Mouse (Mus musculus) hindbrain, embryonic 13.5 days (tissue): Measurements from ENCODE around the gene Vdr. TPM values are rescaled to one million over a fixed set of nuclear protein-coding genes. Genes with fewer than 3 reads are reported as not detected.
"Not testable (repeated sequence)": the region's sequence is repeated elsewhere in the genome, so short reads cannot be mapped to it uniquely, and the experiment has no call there.

ENCODE experiments used
- ATAC-seq: fragments of 200-750 bp; cut with Nextera tagmentation; 2 replicates; pipeline ENCODE4 v1.8.0; 2017; ENCODE audit warnings: moderate TSS enrichment; ENCODE audit not compliant: low FRiP score
- H3K27ac ChIP-seq: fragments of 300-500 bp; sonication (generic); 2 replicates; pipeline ENCODE4 v1.5.1; 2015; ENCODE audit warnings: inconsistent platforms, mild to moderate bottlenecking, moderate library complexity
- H3K27me3 ChIP-seq: fragments of 300-500 bp; sonication (generic); 2 replicates; pipeline ENCODE4 v1.6.1; 2015; ENCODE audit warnings: mild to moderate bottlenecking, inconsistent platforms
- H3K36me3 ChIP-seq: fragments of 300-500 bp; sonication (generic); 2 replicates; pipeline ENCODE4 v1.6.1; 2015; ENCODE audit warnings: mild to moderate bottlenecking, inconsistent platforms
- H3K4me1 ChIP-seq: fragments of 300-500 bp; sonication (generic); replicated peaks from 2 replicates; pipeline ENCODE4 v1.6.1; 2015; ENCODE audit warnings: inconsistent platforms
- H3K4me2 ChIP-seq: fragments of 300-500 bp; sonication (generic); 2 replicates; pipeline ENCODE4 v1.6.1; 2015; ENCODE audit warnings: inconsistent platforms, mild to moderate bottlenecking, moderate library complexity
- H3K4me3 ChIP-seq: fragments of 300-500 bp; sonication (generic); 2 replicates; pipeline ENCODE4 v1.5.1; 2015; ENCODE audit warnings: mild to moderate bottlenecking, inconsistent platforms
- H3K9ac ChIP-seq: fragments of 300-500 bp; sonication (generic); 2 replicates; pipeline ENCODE4 v1.6.1; 2015; ENCODE audit warnings: mild to moderate bottlenecking, inconsistent platforms
- H3K9me3 ChIP-seq: fragments of 300-500 bp; sonication (generic); 2 replicates; pipeline ENCODE4 v1.6.1; 2016; ENCODE audit warnings: inconsistent platforms
- WGBS: fragments of 180-500 bp; shearing (Covaris S2); methylation state at CpG from one replicate; pipeline ENCODE4 v1.1.7; 2015; 5-methylcytosine and 5-hydroxymethylcytosine counted together
- polyA plus RNA-seq: library from polyadenylated mRNA; unstranded; fragments of >200 nt; fragmentation: Nextera tagmentation; extraction: Ambion mirVana; gene quantifications from 2 replicates; pipeline ENCODE4 v1.2.1, GENCODE M21; 2015

Vdr gene
- polyA plus RNA-seq, 1 experiment from 2014 or later, result 0.04 TPM

GRCm38 (mm10) chr15:97871055-97872030, 39.1 kb downstream of the Vdr start:
- H3K9ac ChIP-seq, result no peak overlapping the region
- H3K4me2 ChIP-seq, result no peak overlapping the region
- WGBS, result 82% methylated on average over 19 of the region's 19 CpGs
- H3K9me3 ChIP-seq, result peaks cover under 1% of the 10 kb centered on the region; the same call in 1 of the 2 replicates
- H3K4me1 ChIP-seq, result no peaks in the 10 kb centered on the region
- no peak overlapping the region for H3K4me3 ChIP-seq
- no peak for ATAC-seq
- no peaks in the 10 kb centered on the region for H3K27me3 ChIP-seq
- H3K27ac ChIP-seq, result no peak overlapping the region
- H3K36me3 ChIP-seq, result no peaks in the 10 kb centered on the region

DNA sequence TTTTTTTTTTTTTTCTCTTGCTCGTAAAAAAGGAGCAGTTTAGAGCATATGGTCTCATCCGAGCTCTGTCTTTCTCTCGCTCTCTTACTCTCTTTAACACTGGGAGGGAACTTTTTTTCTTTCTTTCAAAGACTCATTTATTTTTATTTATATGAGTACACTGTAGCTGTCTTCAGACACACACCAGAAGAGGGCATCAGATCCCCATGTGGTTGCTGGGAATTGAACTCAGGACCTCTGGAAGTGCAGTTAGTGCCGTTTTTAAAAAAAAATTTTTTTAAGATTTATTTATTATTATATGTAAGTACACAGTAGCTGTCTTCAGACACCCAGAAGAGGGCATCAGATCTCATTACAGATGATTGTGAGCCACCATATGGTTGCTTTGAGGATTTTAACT, 40.3 kb downstream of the Vdr start:
- H3K36me3 ChIP-seq, H3K4me3 ChIP-seq, ATAC-seq, H3K27me3 ChIP-seq, H3K9ac ChIP-seq, H3K9me3 ChIP-seq, H3K27ac ChIP-seq, H3K4me1 ChIP-seq, H3K4me2 ChIP-seq: not testable (repeated sequence)
- 75% methylated on average over 4 of the region's 4 CpGs for WGBS

- no peaks in the 10 kb centered on the region for H3K27me3 ChIP-seq
- H3K4me2 ChIP-seq, result no peak overlapping the region
- no peaks in the 10 kb centered on the region for H3K4me1 ChIP-seq
- WGBS, result 87% methylated on average over 6 of the region's 6 CpGs
- H3K4me3 ChIP-seq, result no peak overlapping the region
- H3K36me3 ChIP-seq, result no peaks in the 10 kb centered on the region
- ATAC-seq, result no peak
- H3K9me3 ChIP-seq, result peaks cover 3% of the 10 kb centered on the region; the same call in 1 of the 2 replicates
- no peak overlapping the region for H3K9ac ChIP-seq
- H3K27ac ChIP-seq, result no peak overlapping the region
Measured at GRCm38 (mm10) chr15:97868985-97869384, 41.4 kb downstream of the Vdr start.

DNA sequence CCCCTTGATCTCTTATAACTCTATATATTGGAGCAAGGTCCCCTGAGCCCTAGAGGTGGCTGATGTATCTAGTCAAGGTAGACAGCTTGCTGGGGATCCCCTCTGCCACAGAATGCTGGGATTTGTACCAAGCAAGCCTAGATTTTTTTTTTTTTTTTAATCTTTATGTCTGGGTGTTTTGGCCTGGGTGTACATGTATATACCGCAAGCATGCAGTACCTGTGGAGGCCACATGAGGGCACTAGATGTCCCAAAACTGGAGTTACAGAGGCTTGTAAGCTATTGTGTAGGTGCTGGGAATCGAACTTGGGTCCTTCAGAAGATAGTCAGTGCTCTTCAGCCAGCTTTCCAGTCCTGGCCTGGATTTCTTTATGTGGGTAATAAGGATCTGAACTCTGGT, 44.4 kb downstream of the Vdr start:
- H3K9ac ChIP-seq, result no peak overlapping the region
- H3K4me2 ChIP-seq, result no peak overlapping the region
- H3K9me3 ChIP-seq, result peaks cover 3% of the 10 kb centered on the region; the same call in 1 of the 2 replicates
- no peak overlapping the region for H3K27ac ChIP-seq
- no peak for ATAC-seq
- no peaks in the 10 kb centered on the region for H3K27me3 ChIP-seq
- H3K4me3 ChIP-seq, result no peak overlapping the region
- H3K36me3 ChIP-seq, result no peaks in the 10 kb centered on the region
- WGBS, result 97% methylated on average over 2 of the region's 2 CpGs
- no peaks in the 10 kb centered on the region for H3K4me1 ChIP-seq

- WGBS, result 74% methylated on average over 6 of the region's 6 CpGs
Measured at GRCm38 (mm10) chr15:97865175-97865574, 45.3 kb downstream of the Vdr start.

DNA sequence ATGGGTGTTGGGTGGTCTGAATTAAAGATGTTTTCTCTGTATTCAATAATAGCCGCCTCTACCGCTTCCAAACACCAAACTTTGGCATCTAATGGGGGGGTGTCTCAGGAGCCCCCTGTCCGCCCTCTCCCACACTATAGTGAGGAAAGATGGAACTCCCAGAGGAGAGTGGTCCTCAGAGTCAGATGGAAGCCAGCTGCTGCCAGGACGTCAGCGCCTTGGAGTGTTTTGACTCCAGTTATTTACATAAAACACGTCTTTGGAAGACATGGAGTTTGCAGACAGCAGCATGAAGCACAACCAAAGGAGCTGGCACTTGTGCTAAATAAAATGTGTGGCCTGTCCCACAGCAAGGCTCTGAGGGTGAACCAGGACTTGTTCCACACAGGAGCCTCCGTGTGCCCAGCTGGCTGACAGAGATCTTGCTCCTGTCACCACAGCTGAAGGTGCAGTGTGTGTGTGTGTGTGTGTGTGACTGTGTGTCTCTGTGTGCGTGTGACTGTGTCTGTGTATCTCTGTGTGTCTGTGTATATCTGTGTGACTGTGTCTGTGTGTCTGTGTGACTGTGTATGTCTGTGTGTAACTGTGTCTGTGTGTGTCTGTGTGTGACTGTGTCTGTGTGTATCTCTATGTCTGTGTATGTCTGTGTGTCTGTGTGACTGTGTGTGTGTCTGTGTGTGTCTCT, 45.9 kb downstream of the Vdr start:
- H3K4me3 ChIP-seq, result no peak overlapping the region
- H3K4me2 ChIP-seq, result no peak overlapping the region
- H3K27me3 ChIP-seq, result no peaks in the 10 kb centered on the region
- no peak overlapping the region for H3K27ac ChIP-seq
- 75% methylated on average over 8 of the region's 8 CpGs for WGBS
- no peaks in the 10 kb centered on the region for H3K36me3 ChIP-seq
- ATAC-seq, result no peak
- peaks cover 3% of the 10 kb centered on the region; the same call in 1 of the 2 replicates for H3K9me3 ChIP-seq
- no peaks in the 10 kb centered on the region for H3K4me1 ChIP-seq
- H3K9ac ChIP-seq, result no peak overlapping the region

More at GRCm38 (mm10) chr15:97865175-97865574, 45.3 kb downstream of the Vdr start:
- H3K27me3 ChIP-seq, result no peaks in the 10 kb centered on the region
- no peak overlapping the region for H3K4me3 ChIP-seq
- no peak for ATAC-seq
- no peak overlapping the region for H3K9ac ChIP-seq
- no peaks in the 10 kb centered on the region for H3K4me1 ChIP-seq
- no peaks in the 10 kb centered on the region for H3K36me3 ChIP-seq
- no peak overlapping the region for H3K27ac ChIP-seq
- no peak overlapping the region for H3K4me2 ChIP-seq
- peaks cover 3% of the 10 kb centered on the region; the same call in 1 of the 2 replicates for H3K9me3 ChIP-seq

DNA sequence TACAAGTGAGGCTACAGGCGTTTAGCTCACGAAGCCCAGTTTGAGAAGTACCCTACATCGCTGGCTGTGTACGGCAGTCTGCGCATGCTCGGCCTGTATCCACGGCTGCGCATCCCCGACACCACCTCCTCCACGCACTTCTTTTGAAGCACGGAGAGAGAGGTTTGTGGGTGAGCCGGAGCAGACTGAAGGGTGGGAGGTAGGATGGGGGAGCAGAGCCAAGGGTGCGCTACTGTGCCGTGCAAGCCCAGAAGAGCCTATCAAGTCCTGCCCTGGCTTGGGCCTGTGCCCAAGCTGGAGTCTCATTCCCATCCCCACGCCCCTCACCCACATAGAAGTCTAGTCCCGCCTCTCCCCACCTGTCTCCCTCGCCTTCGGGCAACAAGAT, 46.9 kb downstream of the Vdr start:
- ATAC-seq, result no peak
- 86% methylated on average over 18 of the region's 18 CpGs for WGBS
- H3K9ac ChIP-seq, result no peak overlapping the region
- no peaks in the 10 kb centered on the region for H3K4me1 ChIP-seq
- H3K9me3 ChIP-seq, result peaks cover 3% of the 10 kb centered on the region; the same call in 1 of the 2 replicates
- H3K4me3 ChIP-seq, result no peak overlapping the region
- H3K36me3 ChIP-seq, result no peaks in the 10 kb centered on the region
- H3K27me3 ChIP-seq, result no peaks in the 10 kb centered on the region
- H3K4me2 ChIP-seq, result no peak overlapping the region
- no peak overlapping the region for H3K27ac ChIP-seq

DNA sequence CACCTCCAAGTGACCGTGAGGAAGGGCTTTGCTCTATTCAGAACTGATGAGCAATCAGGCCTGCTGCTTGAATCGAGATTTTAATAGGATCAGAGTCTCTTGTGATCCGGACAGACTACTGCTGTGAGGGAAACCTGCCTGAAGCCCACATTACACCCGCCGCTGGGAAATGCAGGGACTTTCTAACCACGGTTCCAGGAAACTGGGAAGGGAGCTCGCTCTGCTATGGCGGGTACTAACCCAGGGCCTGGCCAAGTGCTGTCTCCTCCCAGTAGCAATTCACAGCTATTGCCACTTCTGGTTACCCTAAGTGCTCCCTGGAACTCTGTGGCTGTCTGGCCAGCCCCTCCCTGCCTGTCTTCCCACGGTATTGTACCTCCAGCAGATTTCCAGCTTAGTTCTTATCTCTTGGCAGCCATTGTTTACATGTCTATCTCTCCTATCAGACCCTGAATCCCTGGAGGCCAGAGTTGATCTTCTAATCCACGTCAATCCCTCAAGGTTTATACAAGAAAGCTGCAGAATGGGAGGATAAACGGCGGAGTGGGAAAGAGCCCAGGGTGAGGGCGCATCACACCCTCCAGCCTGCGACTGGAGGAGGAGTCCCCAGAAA, 47.4 kb downstream of the Vdr start:
- no peak overlapping the region for H3K4me2 ChIP-seq
- no peaks in the 10 kb centered on the region for H3K27me3 ChIP-seq
- WGBS, result 67% methylated on average over 14 of the region's 14 CpGs
- H3K36me3 ChIP-seq, result no peaks in the 10 kb centered on the region
- no peak overlapping the region for H3K4me3 ChIP-seq
- H3K27ac ChIP-seq, result no peak overlapping the region
- H3K9ac ChIP-seq, result no peak overlapping the region
- peaks cover 3% of the 10 kb centered on the region; the same call in 1 of the 2 replicates for H3K9me3 ChIP-seq
- no peaks in the 10 kb centered on the region for H3K4me1 ChIP-seq
- ATAC-seq, result no peak

GRCm38 (mm10) chr15:97860353-97860752, 50.1 kb downstream of the Vdr start:
- H3K36me3 ChIP-seq, result no peaks in the 10 kb centered on the region
- no peak for ATAC-seq
- no peak overlapping the region for H3K9ac ChIP-seq
- H3K4me2 ChIP-seq, result no peak overlapping the region
- no peaks in the 10 kb centered on the region for H3K4me1 ChIP-seq
- 78% methylated on average over 3 of the region's 3 CpGs for WGBS
- no peak overlapping the region for H3K27ac ChIP-seq
- H3K9me3 ChIP-seq, result no peaks in the 10 kb centered on the region
- H3K4me3 ChIP-seq, result no peak overlapping the region
- no peaks in the 10 kb centered on the region for H3K27me3 ChIP-seq

- Histone ChIP-seq H3K9me3 (no peaks in the 10 kb centered on the region), H3K9ac (no peak overlapping the region), H3K4me2 (no peak overlapping the region), H3K4me3 (no peak overlapping the region), H3K27me3 (no peaks in the 10 kb centered on the region), H3K27ac (no peak overlapping the region), H3K4me1 (no peaks in the 10 kb centered on the region), H3K36me3 (no peaks in the 10 kb centered on the region)
- ATAC-seq, result no peak
- WGBS, result 81% methylated on average over 4 of the region's 4 CpGs
Measured at GRCm38 (mm10) chr15:97858431-97858830, 52.0 kb downstream of the Vdr start.

DNA sequence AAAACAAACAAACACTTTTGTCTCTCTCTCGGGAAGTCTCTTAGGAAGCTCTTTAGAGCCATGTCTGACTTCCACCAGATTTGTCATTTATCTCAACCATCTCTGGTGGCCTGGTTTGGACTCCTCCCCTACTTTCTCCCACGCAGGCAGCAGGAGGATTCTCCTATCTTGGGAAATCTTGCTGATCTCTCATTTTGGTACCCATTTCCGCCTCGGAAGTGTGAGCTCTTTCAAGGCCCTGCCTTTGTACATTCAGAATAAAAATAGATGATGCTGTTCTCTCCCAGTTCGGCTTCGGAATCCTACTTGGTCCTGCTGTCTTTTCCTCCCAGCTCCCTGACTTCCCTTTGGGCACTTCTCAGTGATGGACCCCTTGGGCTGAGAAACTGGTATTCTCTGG, 55.9 kb downstream of the Vdr start:
- H3K4me1 ChIP-seq, result no peaks in the 10 kb centered on the region
- no peak overlapping the region for H3K9ac ChIP-seq
- no peaks in the 10 kb centered on the region for H3K27me3 ChIP-seq
- no peak overlapping the region for H3K4me2 ChIP-seq
- no peaks in the 10 kb centered on the region for H3K36me3 ChIP-seq
- no peak overlapping the region for H3K4me3 ChIP-seq
- no peak for ATAC-seq
- no peaks in the 10 kb centered on the region for H3K9me3 ChIP-seq
- WGBS, result 67% methylated on average over 6 of the region's 6 CpGs
- H3K27ac ChIP-seq, result no peak overlapping the region

DNA sequence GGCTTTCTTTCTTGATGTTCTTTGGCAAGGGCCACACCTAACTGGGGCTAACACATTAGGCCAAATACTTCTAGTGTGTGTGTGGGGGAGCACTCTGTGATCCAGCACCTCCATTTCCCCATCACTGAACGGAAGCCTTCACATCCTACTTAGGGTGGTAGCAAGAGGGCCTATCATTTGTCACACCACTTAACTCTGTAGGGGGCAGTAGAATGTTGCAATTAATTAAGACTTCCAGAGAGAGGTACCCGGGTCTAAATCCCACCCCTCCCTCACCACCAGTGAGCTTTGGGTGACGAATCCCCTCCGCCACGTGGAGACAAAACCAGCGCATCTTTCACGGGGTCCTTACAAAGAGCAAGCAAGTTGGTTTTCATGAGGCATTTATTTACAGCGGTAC, 56.4 kb downstream of the Vdr start:
- H3K9me3 ChIP-seq, result no peaks in the 10 kb centered on the region
- no peak overlapping the region for H3K4me2 ChIP-seq
- H3K36me3 ChIP-seq, result no peaks in the 10 kb centered on the region
- WGBS, result 39% methylated on average over 8 of the region's 8 CpGs
- H3K4me3 ChIP-seq, result no peak overlapping the region
- H3K27ac ChIP-seq, result no peak overlapping the region
- no peaks in the 10 kb centered on the region; the same call in 1 of the 2 replicates for H3K4me1 ChIP-seq
- H3K27me3 ChIP-seq, result no peaks in the 10 kb centered on the region
- H3K9ac ChIP-seq, result no peak overlapping the region
- ATAC-seq, result no peak
